Mouse (Mus musculus) bone marrow, adult 2 months (tissue): ENCODE results near the gene Nfe2l1. TPM values are rescaled to one million over a fixed set of nuclear protein-coding genes. Genes with fewer than 3 reads are reported as not detected.

ENCODE experiments used
- H3K27ac ChIP-seq: fragments of 200-500 bp; 2 replicates; pipeline ENCODE4 v1.5.1; 2012; ENCODE audit warnings: low read depth, mild to moderate bottlenecking, control low read depth, inconsistent platforms, low read length; ENCODE audit not compliant: control insufficient read depth, poor library complexity, insufficient read depth
- H3K4me1 ChIP-seq: fragments of 200-500 bp; 2 replicates; pipeline ENCODE4 v1.6.1; 2011; ENCODE audit warnings: low read length; ENCODE audit not compliant: control insufficient read depth, insufficient read depth
- H3K4me3 ChIP-seq: fragments of 200-500 bp; replicated peaks from 2 replicates; pipeline ENCODE3; 2011; ENCODE audit warnings: mild to moderate bottlenecking, low read depth, low read length, control low read depth; ENCODE audit not compliant: control insufficient read depth
- CTCF ChIP-seq: fragments of 200-500 bp; IDR thresholded peaks from 2 replicates; pipeline ENCODE4 v1.5.1; 2011; ENCODE audit warnings: low read length, control low read depth; ENCODE audit not compliant: control insufficient read depth, insufficient read depth
- POLR2A ChIP-seq: fragments of 200-500 bp; IDR thresholded peaks from 2 replicates; pipeline ENCODE4 v1.6.1; 2011; ENCODE audit warnings: low read depth, mild to moderate bottlenecking, control low read depth, low read length, borderline replicate concordance; ENCODE audit not compliant: control insufficient read depth
- WGBS: fragments of 180-500 bp; shearing (Covaris S2); methylation state at CpG from one replicate; pipeline ENCODE4 v1.1.7; 2018; 5-methylcytosine and 5-hydroxymethylcytosine counted together
- polyA plus RNA-seq: library from polyadenylated mRNA; stranded (reverse); fragments of >200 nt; gene quantifications from 2 replicates; pipeline ENCODE4 v1.2.4, GENCODE M21; 2011; ENCODE audit warnings: low replicate concordance; ENCODE audit not compliant: missing spikeins, insufficient read depth, insufficient read length

Gene Nfe2l1
- 36.7 and 54.1 TPM in 2 replicates for polyA plus RNA-seq

DNA sequence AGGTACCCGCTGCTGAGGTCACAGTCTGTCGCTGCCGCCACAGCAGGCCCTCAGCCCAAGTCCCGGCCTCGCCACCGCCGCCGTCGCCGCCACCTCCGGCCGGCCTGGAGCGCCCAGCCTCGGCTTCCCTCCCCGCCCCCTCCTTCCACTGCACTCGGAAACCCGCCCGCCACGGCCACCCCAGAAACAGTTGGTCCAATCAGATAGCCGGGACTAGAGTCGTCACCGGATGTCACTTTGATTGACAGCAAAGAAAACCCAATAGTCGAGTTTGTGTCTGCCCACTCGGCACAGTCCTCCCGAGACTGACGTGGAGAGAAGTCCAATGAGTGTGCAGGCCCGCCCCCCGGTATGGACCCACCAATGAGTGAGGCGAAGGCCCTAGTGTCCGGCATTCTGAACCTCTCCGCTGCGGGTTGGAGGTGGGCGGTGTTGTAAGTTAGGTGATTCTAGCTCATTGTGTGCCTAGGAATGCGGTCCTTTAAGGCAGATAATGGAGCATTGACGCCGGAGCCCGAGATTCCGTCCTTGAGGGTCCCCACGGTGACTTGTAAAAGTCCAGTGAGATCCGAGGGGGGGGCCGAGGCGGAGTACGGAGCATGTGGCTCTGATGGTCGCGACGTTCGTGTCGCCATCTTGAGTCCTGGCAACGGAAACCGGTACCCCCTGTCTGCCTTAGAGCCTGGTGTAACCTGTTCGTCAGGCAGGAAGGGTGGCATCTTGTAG, at the start of gene Nfe2l1:
TSS of gene Nfe2l1 (minus strand) at position 156 of the 726 bp plus-strand sequence.
- peak within 1 kb of the TSS; percentile 97 for H3K27ac ChIP-seq
- TF ChIP-seq POLR2A (peak; percentile 34; the same call in 1 of the 2 replicates), CTCF (0 out of 2 replicates have a peak, but pooled peaks have one; percentile 22)
- WGBS: under 1% methylated on average over 51 of the region's 51 CpGs
- peak within 1 kb of the TSS; percentile 94 for H3K4me3 ChIP-seq
- no peaks in the 10 kb centered on the region; the same call in 1 of the 2 replicates for H3K4me1 ChIP-seq

DNA sequence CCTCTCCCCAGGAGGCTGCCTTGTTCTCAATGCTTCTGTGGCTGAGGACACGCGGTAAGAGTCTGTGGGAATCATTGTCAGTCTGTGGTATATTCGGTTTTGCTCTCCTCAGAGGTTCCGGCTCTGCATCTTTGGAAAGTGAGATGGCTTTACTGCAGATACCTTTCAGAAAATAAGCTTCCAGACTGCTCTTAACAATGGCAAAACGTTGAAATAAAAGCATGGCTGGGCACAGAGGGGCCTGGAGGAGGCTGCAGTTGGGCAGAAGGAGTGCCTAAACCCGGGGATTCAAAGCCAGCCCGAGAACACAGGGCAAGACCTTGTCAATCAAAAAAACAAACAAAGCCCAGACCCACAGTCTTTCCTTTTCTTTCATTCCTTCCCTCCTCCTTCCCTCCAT, 49.6 kb upstream of the Nfe2l1 start:
- Histone ChIP-seq H3K4me3 (no peak overlapping the region), H3K4me1 (no peaks in the 10 kb centered on the region), H3K27ac (no peak overlapping the region)
- TF ChIP-seq CTCF: no peak
- TF ChIP-seq POLR2A: no peak
- 14% methylated on average over 7 of the region's 7 CpGs for WGBS

DNA sequence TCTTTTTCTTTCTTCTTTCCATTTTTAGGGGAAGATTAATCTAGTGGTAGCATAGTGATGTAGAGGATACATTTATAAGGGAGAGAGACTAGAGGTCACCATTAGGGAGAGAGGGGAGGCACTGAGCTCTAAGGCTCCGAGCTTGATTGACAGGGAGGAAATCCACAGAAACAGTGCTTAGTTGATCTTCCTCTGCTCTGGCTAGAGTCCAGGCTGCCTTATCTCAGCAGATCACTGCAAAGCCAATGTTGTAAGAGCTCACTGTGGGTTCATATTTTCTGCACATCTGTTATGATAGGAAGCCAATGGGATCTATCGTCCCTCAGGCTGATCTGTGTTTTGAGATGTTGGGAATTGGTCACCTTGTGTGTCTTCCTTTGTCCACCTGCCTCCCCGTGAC, 48.9 kb upstream of the Nfe2l1 start:
- WGBS: 3% methylated on average over 3 of the region's 3 CpGs
- H3K27ac ChIP-seq: no peak overlapping the region
- no peak overlapping the region for H3K4me3 ChIP-seq
- TF ChIP-seq POLR2A (no peak), CTCF (no peak)
- no peaks in the 10 kb centered on the region for H3K4me1 ChIP-seq

DNA sequence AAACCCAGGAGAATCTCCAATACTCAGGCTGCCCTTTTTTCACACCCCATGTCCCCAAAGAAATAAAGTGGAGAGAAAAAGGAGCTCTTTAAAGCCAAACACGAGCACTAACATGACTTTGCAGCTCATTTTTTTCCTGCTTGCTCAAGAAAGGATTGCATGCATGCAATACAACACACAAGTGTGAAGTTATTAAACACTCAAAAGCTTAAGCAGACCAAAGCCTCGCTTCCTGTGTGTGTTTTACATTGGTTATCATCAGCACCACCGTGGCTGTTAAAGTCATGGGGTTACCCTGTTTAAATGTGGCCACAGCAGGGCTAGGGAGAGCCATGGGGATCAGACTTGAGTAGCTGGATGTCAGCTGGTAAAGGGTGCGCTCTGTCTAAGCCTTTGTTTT, 47.3 kb upstream of the Nfe2l1 start:
- Histone ChIP-seq H3K4me1 (no peaks in the 10 kb centered on the region), H3K4me3 (no peak overlapping the region), H3K27ac (no peak overlapping the region)
- TF ChIP-seq POLR2A: no peak
- no peak for TF ChIP-seq CTCF
- WGBS: 35% methylated on average over 4 of the region's 4 CpGs

DNA sequence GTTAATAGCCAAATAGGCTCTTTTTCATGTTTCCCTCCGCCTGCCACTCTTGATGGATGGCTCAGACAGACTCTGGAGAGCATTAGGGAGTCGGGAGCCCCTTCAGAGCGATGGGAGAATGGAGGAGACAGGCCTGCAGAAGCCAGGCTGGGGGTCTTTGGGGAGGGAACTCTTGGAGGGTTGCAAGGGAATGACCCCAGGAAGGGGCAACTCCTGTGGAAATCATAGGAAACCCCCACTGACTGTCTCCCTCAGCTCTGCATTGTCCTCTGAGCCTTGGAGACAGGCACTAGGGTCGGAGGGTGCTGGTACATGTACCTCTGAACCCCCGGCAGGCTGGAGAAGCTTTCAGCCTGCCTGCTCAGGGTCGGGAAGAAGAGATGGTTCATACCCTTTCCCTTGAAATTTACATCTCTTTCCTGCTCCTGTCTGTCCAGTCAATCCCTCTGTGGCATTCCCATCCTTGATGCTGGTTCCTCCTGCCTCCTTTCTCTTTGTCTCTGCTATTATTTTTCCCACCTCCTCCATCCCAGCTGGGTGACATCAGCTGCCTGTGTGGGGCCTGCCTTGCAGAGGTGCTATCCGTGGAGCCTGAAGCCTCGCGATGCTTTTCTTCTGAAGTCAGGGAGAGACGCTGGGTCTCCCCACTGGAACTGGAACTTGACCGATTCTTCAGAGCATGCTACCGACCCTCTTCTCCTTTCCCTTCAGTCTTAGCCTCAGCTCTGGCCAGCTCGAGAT, 46.7 kb upstream of the Nfe2l1 start:
- no peak overlapping the region for H3K4me3 ChIP-seq
- TF ChIP-seq CTCF: no peak
- TF ChIP-seq POLR2A: no peak
- 57% methylated on average over 13 of the region's 13 CpGs for WGBS
- H3K4me1 ChIP-seq: no peaks in the 10 kb centered on the region
- H3K27ac ChIP-seq: no peak overlapping the region

DNA sequence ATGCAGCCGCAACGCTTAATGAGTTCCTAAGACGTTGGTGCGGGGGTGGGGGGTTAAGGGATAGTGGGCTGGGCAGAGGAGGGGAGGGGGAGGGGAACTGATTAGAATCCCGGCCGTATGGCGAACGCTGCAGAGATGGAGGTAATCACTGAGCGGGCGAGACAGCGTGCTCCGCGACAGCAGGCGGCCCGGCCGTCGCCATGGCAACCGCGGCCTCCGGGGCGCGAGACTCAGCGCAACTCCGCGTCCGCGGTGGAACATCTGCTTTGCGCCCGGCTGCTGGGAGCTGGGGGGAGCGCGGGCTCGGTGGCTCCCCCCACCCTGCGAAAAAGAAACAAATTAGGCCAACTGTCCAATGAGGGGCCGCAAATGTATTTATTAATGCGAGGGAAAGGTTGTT, 46.0 kb upstream of the Nfe2l1 start:
- Histone ChIP-seq H3K27ac (no peak overlapping the region), H3K4me3 (no peak overlapping the region), H3K4me1 (no peaks in the 10 kb centered on the region)
- TF ChIP-seq CTCF (no peak), POLR2A (no peak)
- WGBS: 1% methylated on average over 35 of the region's 35 CpGs

DNA sequence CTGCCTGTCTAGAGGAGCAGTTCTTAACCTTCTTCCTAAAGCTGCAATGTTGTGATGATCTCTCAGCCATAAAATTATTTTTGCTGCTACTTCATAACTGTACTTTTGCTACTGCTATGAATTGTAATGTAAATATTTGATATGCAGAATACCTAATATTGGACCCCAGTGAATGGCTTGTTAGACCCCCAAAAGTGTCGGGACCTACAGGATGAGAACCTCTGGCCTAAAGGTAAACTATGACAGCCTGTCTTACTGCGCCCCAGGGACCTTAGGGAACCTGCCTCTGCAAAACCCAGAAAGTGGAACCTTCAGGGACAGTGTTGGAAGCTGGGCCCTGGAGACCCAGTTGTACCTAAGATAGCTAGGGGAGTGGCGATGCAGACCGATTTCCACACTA, 45.5 kb upstream of the Nfe2l1 start:
- no peak overlapping the region for H3K4me3 ChIP-seq
- TF ChIP-seq CTCF (no peak), POLR2A (no peak)
- 37% methylated on average over 4 of the region's 4 CpGs for WGBS

DNA sequence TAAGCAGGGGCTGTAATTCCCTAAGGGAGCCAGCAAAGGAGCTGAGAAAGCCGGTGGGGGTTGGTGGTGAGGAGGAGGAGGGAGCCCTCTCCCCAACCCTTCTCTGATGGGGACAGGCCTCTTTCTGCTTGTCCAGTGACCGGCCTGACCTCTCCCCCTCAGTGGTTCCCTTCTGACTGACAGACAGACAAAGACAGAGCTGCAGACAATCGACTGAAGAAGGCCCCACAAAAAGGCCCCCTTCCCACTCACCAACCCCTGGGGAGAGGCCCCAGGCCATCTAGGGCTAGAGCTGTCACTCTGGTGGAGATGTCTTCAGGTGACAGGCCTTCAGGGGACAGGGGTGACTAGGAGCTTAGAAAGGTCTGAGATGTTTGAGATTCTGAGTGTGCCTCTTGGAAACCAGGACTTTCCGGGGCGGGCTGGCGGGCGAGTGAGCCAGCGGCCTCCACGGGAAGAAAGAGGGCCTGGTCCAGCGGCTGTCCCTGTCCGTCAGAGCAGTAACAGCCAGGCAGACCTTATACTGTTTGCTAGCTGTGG, 43.9 kb upstream of the Nfe2l1 start:
- no peak overlapping the region; the same call in 1 of the 2 replicates for H3K27ac ChIP-seq
- H3K4me1 ChIP-seq: no peaks in the 10 kb centered on the region
- H3K4me3 ChIP-seq: no peak overlapping the region
- WGBS: 57% methylated on average over 11 of the region's 11 CpGs
- no peak for TF ChIP-seq CTCF
- no peak for TF ChIP-seq POLR2A

More for the DNA sequence above, 45.5 kb upstream of the Nfe2l1 start:
- Histone ChIP-seq H3K27ac (no peak overlapping the region), H3K4me1 (no peaks in the 10 kb centered on the region)
